Mouse (Mus musculus) gastrocnemius, postnatal 4 days (tissue): ENCODE data around the gene Taf6l. TPM values are rescaled to one million over a fixed set of nuclear protein-coding genes. Genes with fewer than 3 reads are reported as not detected.
A peak's percentile ranks its signal among the peaks of the same experiment; 100 is the strongest.
"Not testable (repeated sequence)": the region's sequence is repeated elsewhere in the genome, so short reads cannot be mapped to it uniquely, and the experiment has no call there.

ENCODE experiments used
- DNase-seq, 2 experiments: peaks; one replicate each; pipeline ENCODE4 v3.0.0; 2021 to 2022; ENCODE audit warnings: low spot score in 2 of 2, mixed read lengths in 2 of 2
- microRNA-seq: library from miRNA; unstranded; fragments of <30 nt; microRNA quantifications from one replicate; pipeline ENCODE4 v1.2.0, GENCODE M21; 2021
- total RNA-seq, 2 experiments: library from RNA; stranded (reverse); gene quantifications; 2 replicates each; pipeline ENCODE4 v1.2.3; 2021

Taf6l gene
- total RNA-seq, 2 experiments from 2014 or later, result 15.5 to 16.9 TPM

DNA sequence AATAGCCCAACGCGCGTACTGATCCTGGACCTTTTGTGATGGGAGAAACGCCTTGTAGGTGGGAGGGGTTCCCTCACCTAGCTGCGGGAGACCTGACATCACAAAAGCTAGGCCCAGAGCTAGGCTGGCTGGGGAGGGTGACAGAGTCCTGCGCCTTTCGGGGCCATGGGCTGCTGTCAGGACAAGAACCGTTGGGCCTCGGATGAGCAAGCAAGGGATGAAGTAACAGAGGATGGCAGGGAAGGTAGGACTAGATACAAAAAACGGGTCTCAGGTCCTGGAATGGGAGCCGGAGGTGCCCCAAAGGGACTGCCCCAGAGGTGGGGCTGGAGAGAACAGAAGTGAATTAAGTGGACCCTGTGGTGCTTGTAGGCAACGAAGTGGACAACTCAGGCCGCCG is 45.6 kb downstream of the Taf6l start, which contains the start of gene 1700092M07Rik:
Gene 1700092M07Rik (plus strand): TSS at position 116 of the 400 bp plus-strand sequence.
- DNase-seq, result peak in 1 of 2 experiments; percentile 8

DNA sequence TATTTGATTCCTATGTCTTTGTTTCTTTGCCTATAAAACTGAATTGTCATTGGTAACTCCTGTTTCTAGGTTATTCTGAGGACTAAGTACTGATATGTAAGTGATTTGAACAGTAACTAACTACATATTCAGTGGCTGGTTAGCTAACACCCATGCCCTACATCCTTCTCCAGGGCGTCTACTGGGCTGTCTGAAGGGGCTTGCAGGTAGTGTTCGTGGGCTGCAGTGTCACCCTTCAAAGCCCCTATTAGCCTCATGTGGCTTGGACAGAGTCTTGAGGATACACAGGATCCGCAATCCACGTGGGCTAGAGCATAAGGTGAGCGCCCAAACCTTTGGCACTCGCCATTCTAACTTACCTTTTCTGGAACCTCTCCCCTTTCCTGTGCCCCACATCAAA is 46.6 kb downstream of the Taf6l start:
- no peak for DNase-seq

DNA sequence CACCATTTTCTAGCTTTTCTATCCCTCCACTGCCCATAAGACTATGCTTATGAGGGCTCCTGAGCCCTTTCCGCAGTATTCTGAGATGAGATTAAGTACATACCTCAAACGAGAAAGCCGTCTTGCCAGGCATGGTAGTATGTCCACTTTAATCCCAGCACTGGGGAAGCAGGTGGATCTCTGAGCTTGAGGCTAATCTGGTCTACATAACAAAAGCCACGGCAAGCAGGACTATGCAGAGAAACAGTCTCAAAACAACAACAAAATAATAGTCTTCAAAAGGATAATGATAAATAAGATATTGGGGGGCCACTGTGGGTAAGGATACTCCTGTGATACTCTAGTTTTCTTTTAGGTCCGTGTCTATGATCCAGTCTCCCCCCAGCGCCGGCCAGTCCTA is 47.3 kb downstream of the Taf6l start:
- DNase-seq, result no peak

DNA sequence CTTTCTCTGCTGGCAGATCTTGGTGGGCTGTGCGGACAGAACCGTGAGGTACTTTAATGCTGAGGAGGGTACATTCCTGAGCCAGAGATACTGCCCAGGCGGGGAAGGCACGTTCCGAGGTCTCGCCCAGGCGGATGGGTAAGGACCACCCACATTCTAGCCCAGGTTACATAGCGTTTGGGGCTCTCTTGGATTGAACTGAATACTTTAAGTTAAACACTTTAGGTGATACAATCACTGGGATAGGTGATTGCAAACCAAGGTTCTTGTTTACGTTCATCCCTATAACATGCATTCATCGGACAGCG is 50.1 kb downstream of the Taf6l start:
- DNase-seq, result no peak

DNA sequence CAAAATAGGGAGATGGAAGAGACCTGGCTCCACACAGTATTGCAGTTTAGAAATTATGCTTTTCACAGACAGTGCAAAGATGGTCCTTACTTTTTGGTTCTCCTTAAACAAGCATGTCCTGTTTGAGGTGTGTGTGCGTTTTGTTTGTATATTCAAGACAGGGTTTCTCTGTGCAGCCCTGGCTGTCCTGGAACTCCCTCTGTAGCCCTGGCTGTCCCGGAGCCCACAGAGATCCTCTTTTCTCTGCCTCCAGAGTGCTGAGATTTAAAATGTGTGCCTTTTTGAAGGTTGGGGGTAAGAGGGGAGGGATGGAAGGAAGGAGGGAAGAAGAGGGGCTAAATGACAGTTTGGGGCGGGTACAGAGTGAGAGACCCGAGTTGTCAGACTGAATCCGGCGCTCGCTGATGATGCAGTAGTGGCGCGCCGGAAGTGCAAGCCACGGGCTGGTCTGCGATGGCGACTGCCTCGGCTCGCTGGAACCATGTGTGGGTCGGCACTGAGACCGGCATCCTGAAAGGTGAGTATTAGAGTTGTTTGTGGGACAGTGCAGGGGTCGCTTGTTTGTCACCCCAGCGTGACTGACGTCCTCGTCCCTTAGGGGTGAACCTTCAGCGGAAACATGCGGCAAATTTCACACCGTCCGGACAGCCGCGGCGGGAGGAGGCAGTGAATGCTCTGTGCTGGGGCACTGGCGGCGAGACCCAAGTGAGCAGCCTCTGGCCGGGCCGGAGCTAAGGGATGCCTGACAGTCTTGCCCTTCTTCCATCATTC is 50.6 kb downstream of the Taf6l start, which contains the start of gene Wdr74:
Gene Wdr74 (plus strand): TSS at position 439 of the 771 bp plus-strand sequence.
- peak; percentile 87 to 93 for DNase-seq

DNA sequence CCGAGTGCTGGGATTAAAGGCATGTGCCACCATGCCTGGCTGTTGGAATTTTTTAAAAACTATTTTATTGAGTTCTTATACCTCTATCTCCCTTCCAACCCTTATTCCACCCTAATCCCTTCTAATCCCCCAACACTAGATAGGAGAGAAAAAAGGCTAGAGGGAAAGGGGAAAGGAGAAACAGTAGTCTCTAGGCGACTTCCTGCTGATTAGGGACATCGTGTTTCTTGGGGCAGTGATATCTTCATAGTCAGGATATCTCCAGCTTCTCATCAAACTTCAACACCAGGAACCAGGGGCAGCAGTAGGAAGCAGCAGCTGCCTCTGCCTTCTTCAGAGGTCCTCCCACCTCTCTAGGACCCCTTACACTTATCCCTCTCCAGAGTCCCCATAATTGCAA is 51.9 kb downstream of the Taf6l start:
- no peak for DNase-seq

DNA sequence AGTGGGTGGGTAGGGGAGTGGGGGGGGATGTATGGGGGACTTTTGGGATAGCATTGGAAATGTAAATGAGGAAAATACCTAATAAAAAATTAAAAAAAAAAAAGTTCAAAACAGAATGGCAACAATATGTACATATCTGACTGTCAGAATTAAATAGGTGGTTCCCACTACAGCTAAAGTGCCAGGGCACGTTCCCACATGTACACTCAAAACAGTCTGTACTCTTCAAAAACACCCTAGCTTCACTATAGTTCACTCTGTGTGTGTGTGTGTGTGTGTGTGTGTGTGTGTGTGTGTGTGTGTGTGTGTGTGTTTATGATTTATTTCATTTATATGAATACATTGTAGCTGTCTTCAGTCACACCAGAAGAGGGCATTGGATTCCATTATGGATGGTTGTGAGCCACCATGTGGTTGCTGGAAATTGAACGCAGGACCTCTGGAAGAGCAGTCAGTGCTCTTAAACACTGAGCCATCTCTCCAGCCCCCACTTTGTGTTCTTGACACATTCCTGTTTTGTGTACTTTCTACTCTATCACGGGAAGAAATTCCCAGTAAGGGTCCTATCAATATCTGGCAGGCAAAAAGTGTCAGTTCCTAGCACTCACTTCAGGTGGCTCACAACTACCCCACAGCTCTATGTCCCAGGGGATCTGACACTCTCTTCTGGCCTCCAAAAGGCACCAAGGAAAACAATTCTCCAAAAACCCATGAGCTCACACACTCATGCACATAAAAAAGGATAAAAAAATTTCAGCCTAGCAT is 57.7 kb downstream of the Taf6l start:
- DNase-seq, result not testable (repeated sequence)

DNA sequence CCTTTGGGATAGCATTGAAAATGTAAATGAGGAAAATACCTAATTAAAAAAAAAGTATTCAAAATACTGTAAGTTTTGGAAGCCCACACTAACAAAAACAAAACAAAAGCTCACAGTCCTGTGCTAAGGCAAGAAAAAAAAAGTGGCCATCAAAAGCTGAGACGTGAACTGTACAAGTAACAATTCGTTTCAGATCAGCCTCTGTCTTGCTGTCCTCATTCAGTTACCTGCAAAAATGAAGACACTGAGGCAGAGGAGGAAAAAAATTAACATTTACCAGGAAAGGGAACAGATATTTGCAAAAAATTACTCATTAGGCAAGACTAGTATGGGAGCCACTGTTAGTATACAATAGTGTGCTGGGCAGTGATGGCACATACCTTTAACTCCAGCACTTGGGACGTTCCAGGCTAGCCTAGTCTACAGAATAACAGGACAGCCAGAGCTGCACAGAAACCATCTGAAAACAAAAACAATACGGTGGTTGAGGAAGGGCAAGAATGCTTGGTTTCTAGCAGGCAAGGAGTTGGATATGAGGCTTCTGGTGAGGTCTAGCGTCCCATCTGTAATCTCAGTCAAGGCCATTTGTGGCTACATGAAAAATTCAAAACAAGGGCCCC is 58.6 kb downstream of the Taf6l start:
- DNase-seq, result no peak

DNA sequence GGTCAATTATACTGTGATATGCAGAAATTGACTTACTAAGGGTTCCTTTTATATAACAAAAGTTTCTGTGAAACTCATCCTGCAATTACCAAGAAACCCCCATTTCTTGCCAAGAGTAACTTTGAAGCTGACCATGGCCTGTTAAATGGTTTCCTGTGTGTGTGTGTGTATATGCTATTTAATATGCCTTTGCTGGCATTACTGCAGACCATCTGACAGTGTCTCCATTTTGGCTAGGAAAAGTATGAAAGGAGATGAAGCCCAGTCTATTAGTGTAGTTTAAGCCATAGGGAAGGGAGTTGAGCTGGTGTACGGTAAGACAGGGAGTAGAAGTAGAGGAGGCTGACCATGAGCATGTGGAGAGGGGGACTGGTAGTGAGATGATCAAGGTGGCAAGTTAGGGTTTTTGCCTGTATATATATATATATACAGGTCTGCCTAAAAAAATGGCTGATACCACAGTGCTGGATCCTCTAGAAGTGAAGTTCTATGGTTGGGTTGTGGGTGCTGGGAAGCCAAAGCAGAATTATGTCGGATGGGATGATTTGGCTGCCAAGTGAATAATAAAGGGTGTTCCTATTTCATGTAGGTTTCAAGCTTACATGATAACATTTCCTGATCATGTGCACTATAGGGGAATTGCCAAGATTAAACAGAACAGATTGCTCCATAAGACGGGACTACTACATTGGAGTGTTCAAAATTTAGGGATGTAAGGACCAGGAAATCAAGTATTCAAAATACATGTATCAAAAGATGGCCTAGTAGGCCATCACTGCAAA is 59.4 kb downstream of the Taf6l start:
- DNase-seq, result no peak

DNA sequence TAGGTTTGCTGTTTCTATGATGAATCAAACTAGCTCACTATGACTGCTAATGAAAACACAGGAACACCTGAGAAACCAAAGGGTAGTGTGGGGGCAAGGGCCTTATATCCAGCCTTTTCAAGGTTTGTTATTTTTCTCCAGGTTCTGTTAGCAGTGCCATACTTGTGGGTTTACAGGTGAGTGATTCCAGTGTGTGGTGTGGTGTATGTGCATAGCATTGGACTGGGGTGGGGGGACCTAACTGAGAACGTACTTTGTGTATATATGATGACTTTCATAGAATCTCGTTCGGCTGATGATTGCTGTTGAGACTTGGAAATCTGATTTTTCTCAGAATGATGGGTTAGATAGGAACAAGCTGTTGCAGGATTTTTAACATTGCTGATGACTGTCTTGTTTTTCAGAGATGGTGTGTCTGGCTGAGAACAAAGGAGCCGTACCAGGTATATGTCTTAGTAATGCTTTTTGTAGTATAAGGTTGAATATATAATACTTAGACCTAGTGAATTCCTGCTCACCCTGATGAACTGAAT is 61.1 kb downstream of the Taf6l start:
- no peak for DNase-seq

Small RNAs within 50 kb of the gene (microRNA-seq; reads per million reads assigned to microRNA genes)
- gene Mir6992, result not detected

Other genes with a start within 250 kb of the Taf6l start
- not detected for gene Slc22a8, start 195.2 kb downstream of the Taf6l start, total RNA-seq
- gene Slc22a6, start 168.4 kb downstream of the Taf6l start, total RNA-seq, result not detected
- gene Chrm1, start 122.6 kb downstream of the Taf6l start, total RNA-seq, result under 1 TPM; 0.05 to 0.10 TPM
- 10 to 100 TPM; 42.4 to 43.8 TPM for gene Slc3a2, start 63.0 kb downstream of the Taf6l start, total RNA-seq
- gene Wdr74, start 50.6 kb downstream of the Taf6l start, total RNA-seq, result 10 to 100 TPM; 34.5 to 35.1 TPM
- gene 1700092M07Rik, start 45.7 kb downstream of the Taf6l start, total RNA-seq, result 1 to 10 TPM in 1 of 2 experiments, not detected in 1; 2.5 TPM
- 10 to 100 TPM; 59.1 to 60.5 TPM for gene Stx5a, start 45.0 kb downstream of the Taf6l start, total RNA-seq
- gene Nxf1, start 29.3 kb downstream of the Taf6l start, total RNA-seq, result 10 to 100 TPM; 70.4 to 80.5 TPM
- 10 to 100 TPM; 71.4 to 85.6 TPM for gene Tmem223, start 15.4 kb downstream of the Taf6l start, total RNA-seq
- 10 to 100 TPM; 19.3 to 21.9 TPM for gene Tmem179b, start 11.9 kb downstream of the Taf6l start, total RNA-seq
- gene Polr2g, start 12.2 kb upstream of the Taf6l start, total RNA-seq, result 10 to 100 TPM; 61.0 to 65.4 TPM
- 1 to 10 TPM; 1.4 to 1.5 TPM for gene Zbtb3, start 16.1 kb upstream of the Taf6l start, total RNA-seq
- 10 to 100 TPM; 19.9 to 22.9 TPM for gene Ttc9c, start 32.9 kb upstream of the Taf6l start, total RNA-seq
- gene Hnrnpul2, start 33.6 kb upstream of the Taf6l start, total RNA-seq, result 10 to 100 TPM; 61.3 to 71.0 TPM
- gene AC129217.1, start 43.4 kb upstream of the Taf6l start, total RNA-seq, result under 1 TPM in 1 of 2 experiments, not detected in 1; 0.67 TPM
- 10 to 100 TPM; 22.1 to 24.2 TPM for gene Bscl2, start 51.0 kb upstream of the Taf6l start, total RNA-seq
- under 1 TPM; 0.17 to 0.26 TPM for gene Gng3, start 52.8 kb upstream of the Taf6l start, total RNA-seq
- gene Lrrn4cl, start 64.4 kb upstream of the Taf6l start, total RNA-seq, result 10 to 100 TPM; 18.7 to 22.9 TPM
- 100 to 1,000 TPM; 149 to 158 TPM for gene Ubxn1, start 85.1 kb upstream of the Taf6l start, total RNA-seq
- gene Uqcc3, start 94.5 kb upstream of the Taf6l start, total RNA-seq, result 10 to 100 TPM; 48.1 to 49.3 TPM
- 10 to 100 TPM in 1 of 2 experiments, 1 to 10 TPM in 1; 2.4 to 11.4 TPM for gene Lbhd1, start 97.3 kb upstream of the Taf6l start, total RNA-seq
- gene Gm49403, start 97.5 kb upstream of the Taf6l start, total RNA-seq, result not detected
- 10 to 100 TPM; 30.0 to 30.9 TPM for gene 1810009A15Rik, start 102.4 kb upstream of the Taf6l start, total RNA-seq
- gene Gm49416, start 102.5 kb upstream of the Taf6l start, total RNA-seq, result 1 to 10 TPM; 1.5 to 2.9 TPM
- 10 to 100 TPM; 19.0 to 20.1 TPM for gene Ints5, start 106.6 kb upstream of the Taf6l start, total RNA-seq
- gene Ganab, start 111.7 kb upstream of the Taf6l start, total RNA-seq, result 10 to 100 TPM; 74.2 to 77.0 TPM
- gene B3gat3, start 134.0 kb upstream of the Taf6l start, total RNA-seq, result 10 to 100 TPM; 29.6 to 31.6 TPM
- 1 to 10 TPM; 4.4 to 4.9 TPM for gene Rom1, start 142.9 kb upstream of the Taf6l start, total RNA-seq
- gene Eml3, start 143.1 kb upstream of the Taf6l start, total RNA-seq, result 10 to 100 TPM; 24.3 to 26.7 TPM
- 10 to 100 TPM; 61.1 to 69.8 TPM for gene Mta2, start 155.5 kb upstream of the Taf6l start, total RNA-seq
- gene Tut1, start 167.4 kb upstream of the Taf6l start, total RNA-seq, result 10 to 100 TPM; 12.7 to 14.9 TPM
- gene Eef1g, start 180.6 kb upstream of the Taf6l start, total RNA-seq, result 100 to 1,000 TPM; 704 to 748 TPM
- 100 to 1,000 TPM; 377 to 414 TPM for gene Ahnak, start 202.9 kb upstream of the Taf6l start, total RNA-seq